Mouse (Mus musculus) neural tube, embryonic 14.5 days (tissue): ENCODE results near the gene Fnip2. TPM values are rescaled to one million over a fixed set of nuclear protein-coding genes. Genes with fewer than 3 reads are reported as not detected.
"Not testable (repeated sequence)": the region's sequence is repeated elsewhere in the genome, so short reads cannot be mapped to it uniquely, and the experiment has no call there.

Experiments used
- ATAC-seq: fragments of 200-750 bp; cut with Nextera tagmentation; 2 replicates; pipeline ENCODE4 v1.8.0; 2017; ENCODE audit warnings: low read depth, mild to moderate bottlenecking, moderate TSS enrichment, moderate library complexity
- H3K27ac ChIP-seq: fragments of 300-500 bp; sonication (generic); 2 replicates; pipeline ENCODE4 v1.5.1; 2014; ENCODE audit warnings: low read depth, mild to moderate bottlenecking, control low read depth, low read length, moderate library complexity, mixed read lengths
- H3K27me3 ChIP-seq: fragments of 300-500 bp; sonication (generic); 2 replicates; pipeline ENCODE4 v1.6.1; 2014; ENCODE audit warnings: low read length; ENCODE audit not compliant: control insufficient read depth, insufficient read depth
- H3K36me3 ChIP-seq: fragments of 300-500 bp; sonication (generic); 2 replicates; pipeline ENCODE4 v1.6.1; 2014; ENCODE audit warnings: low read length, mixed read lengths; ENCODE audit not compliant: control insufficient read depth, insufficient read depth
- H3K4me1 ChIP-seq: fragments of 300-500 bp; sonication (generic); 2 replicates; pipeline ENCODE4 v1.6.1; 2014; ENCODE audit warnings: low read length; ENCODE audit not compliant: control insufficient read depth, insufficient read depth
- H3K4me2 ChIP-seq: fragments of 300-500 bp; sonication (generic); 2 replicates; pipeline ENCODE4 v1.6.1; 2014; ENCODE audit warnings: mild to moderate bottlenecking, low read depth, low read length, control low read depth
- H3K4me3 ChIP-seq: fragments of 300-500 bp; sonication (generic); 2 replicates; pipeline ENCODE4 v1.5.1; 2014; ENCODE audit warnings: low read depth, low read length, control low read depth, mixed read lengths
- H3K9ac ChIP-seq: fragments of 300-500 bp; sonication (generic); replicated peaks from 2 replicates; pipeline ENCODE4 v1.6.1; 2014; ENCODE audit warnings: low read depth, mild to moderate bottlenecking, control low read depth, low read length, mixed read lengths
- H3K9me3 ChIP-seq: fragments of 300-500 bp; sonication (generic); 2 replicates; pipeline ENCODE4 v1.6.1; 2016; ENCODE audit warnings: low read length; ENCODE audit not compliant: control insufficient read depth
- WGBS: fragments of 180-500 bp; shearing (Covaris S2); extraction: QIAGEN DNeasy Blood & Tissue Kit; methylation state at CpG from one replicate; pipeline ENCODE4 v1.1.7; 2014; 5-methylcytosine and 5-hydroxymethylcytosine counted together
- polyA plus RNA-seq: library from polyadenylated mRNA; unstranded; fragments of >200 nt; fragmentation: Nextera tagmentation; extraction: Ambion mirVana; gene quantifications from 2 replicates; pipeline ENCODE4 v1.2.1, GENCODE M21; 2014

Gene Fnip2
- polyA plus RNA-seq, 1 experiment from 2014 or later, result 10.8 TPM

GRCm38 (mm10) chr3:79449361-79449760 lies 118.2 kb downstream of the Fnip2 start:
- Histone ChIP-seq H3K9me3 (no peaks in the 10 kb centered on the region), H3K36me3 (no peaks in the 10 kb centered on the region), H3K4me3 (no peak overlapping the region), H3K27ac (no peak overlapping the region), H3K27me3 (no peaks in the 10 kb centered on the region), H3K4me2 (no peak overlapping the region), H3K4me1 (no peaks in the 10 kb centered on the region), H3K9ac (no peak overlapping the region)
- 80% methylated on average over 7 of the region's 7 CpGs for WGBS
- no peak for ATAC-seq

- no peaks in the 10 kb centered on the region for H3K4me1 ChIP-seq
- H3K27me3 ChIP-seq, result no peaks in the 10 kb centered on the region
- H3K9me3 ChIP-seq, result no peaks in the 10 kb centered on the region
- no peak overlapping the region for H3K4me2 ChIP-seq
- H3K27ac ChIP-seq, result no peak overlapping the region
- ATAC-seq, result no peak
- H3K36me3 ChIP-seq, result no peaks in the 10 kb centered on the region
- no peak overlapping the region for H3K4me3 ChIP-seq
- H3K9ac ChIP-seq, result no peak overlapping the region
- 88% methylated on average over 5 of the region's 5 CpGs for WGBS
These were observed 119.2 kb downstream of the Fnip2 start for GRCm38 (mm10) chr3:79448421-79448820.

- WGBS, result 70% methylated on average over 2 of the region's 3 CpGs
- H3K4me1 ChIP-seq, H3K4me2 ChIP-seq, H3K27ac ChIP-seq, H3K36me3 ChIP-seq, H3K27me3 ChIP-seq, H3K9me3 ChIP-seq, H3K9ac ChIP-seq, ATAC-seq, H3K4me3 ChIP-seq: not testable (repeated sequence)
These were observed 120.9 kb downstream of the Fnip2 start for GRCm38 (mm10) chr3:79446648-79447047.

- no peak for ATAC-seq
- H3K4me3 ChIP-seq, result no peak overlapping the region
- no peaks in the 10 kb centered on the region for H3K9me3 ChIP-seq
- 94% methylated on average over 4 of the region's 4 CpGs for WGBS
- no peaks in the 10 kb centered on the region for H3K36me3 ChIP-seq
- H3K4me1 ChIP-seq, result no peaks in the 10 kb centered on the region
- no peak overlapping the region for H3K9ac ChIP-seq
- no peak overlapping the region for H3K27ac ChIP-seq
- no peak overlapping the region for H3K4me2 ChIP-seq
- no peaks in the 10 kb centered on the region for H3K27me3 ChIP-seq
These were observed 121.5 kb downstream of the Fnip2 start for GRCm38 (mm10) chr3:79446124-79446523.

GRCm38 (mm10) chr3:79445041-79445440 lies 122.6 kb downstream of the Fnip2 start:
- ATAC-seq, result no peak
- Histone ChIP-seq H3K9me3 (no peaks in the 10 kb centered on the region), H3K4me2 (no peak overlapping the region), H3K27me3 (no peaks in the 10 kb centered on the region), H3K27ac (no peak overlapping the region), H3K36me3 (no peaks in the 10 kb centered on the region), H3K4me1 (no peaks in the 10 kb centered on the region), H3K9ac (no peak overlapping the region), H3K4me3 (no peak overlapping the region)
- WGBS, result 86% methylated on average over 8 of the region's 8 CpGs

- H3K4me2 ChIP-seq, result no peak overlapping the region
- H3K27me3 ChIP-seq, result no peaks in the 10 kb centered on the region
- H3K4me1 ChIP-seq, result no peaks in the 10 kb centered on the region
- ATAC-seq, result no peak
- H3K36me3 ChIP-seq, result no peaks in the 10 kb centered on the region
- no peak overlapping the region for H3K9ac ChIP-seq
- H3K27ac ChIP-seq, result no peak overlapping the region
- H3K9me3 ChIP-seq, result no peaks in the 10 kb centered on the region
- no peak overlapping the region for H3K4me3 ChIP-seq
- 77% methylated on average over 4 of the region's 4 CpGs for WGBS
These were observed 123.7 kb downstream of the Fnip2 start for GRCm38 (mm10) chr3:79443850-79444249.

- Histone ChIP-seq H3K4me1 (no peaks in the 10 kb centered on the region), H3K4me2 (no peak overlapping the region), H3K27ac (no peak overlapping the region), H3K27me3 (no peaks in the 10 kb centered on the region), H3K4me3 (no peak overlapping the region), H3K9ac (no peak overlapping the region), H3K36me3 (no peaks in the 10 kb centered on the region), H3K9me3 (no peaks in the 10 kb centered on the region)
- peak; percentile 63 for ATAC-seq
- 57% methylated on average over 12 of the region's 12 CpGs for WGBS
These were observed 126.6 kb downstream of the Fnip2 start for GRCm38 (mm10) chr3:79440976-79441491.

GRCm38 (mm10) chr3:79438276-79438675 lies 129.3 kb downstream of the Fnip2 start:
- Histone ChIP-seq H3K9ac (no peak overlapping the region), H3K4me3 (no peak overlapping the region), H3K27ac (no peak overlapping the region), H3K4me1 (no peaks in the 10 kb centered on the region), H3K36me3 (no peaks in the 10 kb centered on the region), H3K4me2 (no peak overlapping the region), H3K27me3 (no peaks in the 10 kb centered on the region), H3K9me3 (no peaks in the 10 kb centered on the region)
- ATAC-seq, result no peak
- 99% methylated on average over 3 of the region's 3 CpGs for WGBS

GRCm38 (mm10) chr3:79436186-79436585 lies 131.4 kb downstream of the Fnip2 start:
- Histone ChIP-seq H3K4me2 (no peak overlapping the region), H3K4me3 (no peak overlapping the region), H3K27me3 (no peaks in the 10 kb centered on the region), H3K27ac (no peak overlapping the region), H3K9me3 (no peaks in the 10 kb centered on the region), H3K36me3 (no peaks in the 10 kb centered on the region), H3K4me1 (no peaks in the 10 kb centered on the region), H3K9ac (no peak overlapping the region)
- no peak for ATAC-seq
- WGBS, result 88% methylated on average over 7 of the region's 7 CpGs
